Mouse (Mus musculus): ENCODE results near the gene Rorb. TPM values are rescaled to one million over a fixed set of nuclear protein-coding genes. Genes with fewer than 3 reads are reported as not detected.
A peak's percentile ranks its signal among the peaks of the same experiment; 100 is the strongest.

The Rorb gene
- polyA plus RNA-seq, 1 experiment from 2014 or later, result 0.48 TPM

DNA sequence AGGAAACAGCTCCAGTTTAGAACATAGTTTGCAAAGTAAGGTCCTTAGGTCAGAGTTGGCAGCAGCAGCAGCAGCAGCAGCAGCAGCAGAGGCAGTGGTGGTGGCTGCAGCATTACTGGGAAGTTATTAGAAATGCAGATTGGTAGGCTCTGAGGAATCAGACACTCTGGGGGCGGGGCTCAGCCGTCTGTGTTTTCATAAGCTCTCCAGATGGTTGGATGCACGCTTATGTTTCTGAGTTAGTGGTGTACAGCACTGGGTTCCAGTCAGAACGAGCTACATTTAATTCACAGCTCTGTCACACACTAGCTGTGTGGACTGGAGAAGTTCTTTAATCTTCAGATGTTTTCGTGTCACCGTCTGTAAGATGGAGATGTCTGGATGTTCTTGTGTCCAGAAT lies 105.9 kb downstream of the Rorb start:
- ATAC-seq (ENCODE audit: extremely low read depth, insufficient number of reproducible peaks, low FRiP score, low TSS enrichment), result no peak
- no peaks in the 10 kb centered on the region for H3K27me3 ChIP-seq (replicated peaks)
- no peak overlapping the region for H3K4me2 ChIP-seq
- H3K4me3 ChIP-seq, result no peak overlapping the region
- no peaks in the 10 kb centered on the region for H3K36me3 ChIP-seq
- H3K9me3 ChIP-seq, result no peaks in the 10 kb centered on the region
- H3K4me1 ChIP-seq, result no peaks in the 10 kb centered on the region
- H3K27ac ChIP-seq (replicated peaks), result no peak overlapping the region
- no peak overlapping the region for H3K9ac ChIP-seq
- WGBS, result 48% methylated on average over 6 of the region's 6 CpGs

DNA sequence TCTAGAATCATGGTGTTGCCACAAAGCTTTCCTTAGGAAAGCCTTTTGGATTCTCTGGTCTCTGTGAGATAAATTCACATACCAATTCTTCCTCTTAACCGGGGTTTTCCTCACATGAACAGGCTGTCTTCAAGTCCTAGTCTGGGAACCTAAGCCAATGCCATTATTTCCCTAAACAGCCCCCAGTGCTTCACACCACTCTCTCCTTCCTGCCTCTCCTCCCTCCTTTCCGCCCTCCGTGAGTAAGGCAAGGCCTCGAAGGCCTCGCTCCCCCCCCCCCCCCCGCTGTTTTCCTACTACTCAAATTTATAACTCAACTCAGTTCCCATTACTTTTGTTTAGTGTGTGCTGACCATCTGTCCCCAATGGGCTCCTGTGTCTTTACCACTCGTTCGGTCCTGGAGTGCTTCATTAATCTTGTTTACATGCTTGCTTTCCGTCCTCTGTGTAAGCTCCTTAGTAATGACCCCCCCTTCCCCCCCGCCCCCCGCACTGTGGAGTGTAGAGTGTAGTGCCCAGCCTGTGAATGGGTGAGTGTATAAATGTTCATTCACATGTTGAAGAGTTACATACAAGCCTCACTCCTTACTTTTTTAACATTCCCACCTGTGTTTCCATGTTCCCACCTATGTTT lies 106.9 kb downstream of the Rorb start:
- Histone ChIP-seq H3K36me3 (no peaks in the 10 kb centered on the region), H3K4me3 (no peak overlapping the region), H3K27ac (replicated peaks) (no peak overlapping the region), H3K4me2 (no peak overlapping the region), H3K4me1 (no peaks in the 10 kb centered on the region), H3K9me3 (no peaks in the 10 kb centered on the region), H3K9ac (no peak overlapping the region), H3K27me3 (replicated peaks) (no peaks in the 10 kb centered on the region)
- 67% methylated on average over 8 of the region's 11 CpGs for WGBS
- no peak for ATAC-seq (ENCODE audit: extremely low read depth, insufficient number of reproducible peaks, low FRiP score, low TSS enrichment)

DNA sequence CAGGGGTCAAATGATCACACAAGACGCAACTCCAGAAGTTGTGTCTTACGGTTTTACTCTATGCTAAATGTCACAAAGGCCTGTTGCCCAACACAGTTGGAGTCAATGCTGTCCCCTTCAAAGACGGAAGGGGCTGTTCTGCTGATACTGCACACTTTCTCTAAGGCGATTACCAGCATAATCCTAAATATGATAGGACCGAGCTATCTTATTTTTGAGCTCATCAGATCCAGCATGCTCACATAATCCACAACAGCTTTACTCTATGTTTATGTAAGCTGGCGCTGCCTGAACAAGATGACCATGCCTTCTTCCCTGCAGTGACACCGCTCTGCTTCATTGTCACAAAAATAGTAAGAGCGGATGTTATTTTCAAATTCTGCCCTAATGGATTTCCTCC lies 112.0 kb downstream of the Rorb start:
- no peak overlapping the region for H3K4me2 ChIP-seq
- H3K4me1 ChIP-seq, result no peaks in the 10 kb centered on the region
- no peaks in the 10 kb centered on the region for H3K27me3 ChIP-seq (replicated peaks)
- no peak for ATAC-seq (ENCODE audit: extremely low read depth, insufficient number of reproducible peaks, low FRiP score, low TSS enrichment)
- no peak overlapping the region for H3K9ac ChIP-seq
- no peak overlapping the region for H3K4me3 ChIP-seq
- H3K36me3 ChIP-seq, result no peaks in the 10 kb centered on the region
- H3K9me3 ChIP-seq, result no peaks in the 10 kb centered on the region
- 82% methylated on average over 8 of the region's 8 CpGs for WGBS
- H3K27ac ChIP-seq (replicated peaks), result no peak overlapping the region

DNA sequence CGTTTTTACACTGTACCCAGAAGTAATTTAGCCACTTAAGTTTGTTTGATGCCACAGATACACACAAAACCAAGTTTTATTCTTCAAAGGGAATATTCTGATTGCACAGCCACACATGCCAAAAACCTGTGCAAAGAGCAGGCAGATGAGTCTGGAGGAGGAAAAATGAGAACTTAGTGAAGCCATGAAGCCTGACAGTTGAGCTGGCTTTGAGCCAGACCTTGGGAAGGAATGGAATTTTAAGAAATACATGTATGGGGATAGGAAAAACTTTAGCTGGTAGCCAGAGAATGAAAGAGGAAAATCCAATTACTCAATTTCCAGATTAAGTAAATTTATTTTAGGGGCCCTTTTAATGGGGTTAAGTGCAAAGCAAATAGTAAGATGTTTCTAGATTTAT lies 113.3 kb downstream of the Rorb start:
- WGBS, result 60% methylated on average over 1 of the region's 1 CpGs
- H3K27me3 ChIP-seq (replicated peaks), result no peaks in the 10 kb centered on the region
- no peaks in the 10 kb centered on the region for H3K36me3 ChIP-seq
- H3K27ac ChIP-seq (replicated peaks), result no peak overlapping the region
- H3K4me2 ChIP-seq, result no peak overlapping the region
- no peaks in the 10 kb centered on the region for H3K4me1 ChIP-seq
- H3K9ac ChIP-seq, result no peak overlapping the region
- no peak overlapping the region for H3K4me3 ChIP-seq
- ATAC-seq (ENCODE audit: extremely low read depth, insufficient number of reproducible peaks, low FRiP score, low TSS enrichment), result no peak
- H3K9me3 ChIP-seq, result no peaks in the 10 kb centered on the region

DNA sequence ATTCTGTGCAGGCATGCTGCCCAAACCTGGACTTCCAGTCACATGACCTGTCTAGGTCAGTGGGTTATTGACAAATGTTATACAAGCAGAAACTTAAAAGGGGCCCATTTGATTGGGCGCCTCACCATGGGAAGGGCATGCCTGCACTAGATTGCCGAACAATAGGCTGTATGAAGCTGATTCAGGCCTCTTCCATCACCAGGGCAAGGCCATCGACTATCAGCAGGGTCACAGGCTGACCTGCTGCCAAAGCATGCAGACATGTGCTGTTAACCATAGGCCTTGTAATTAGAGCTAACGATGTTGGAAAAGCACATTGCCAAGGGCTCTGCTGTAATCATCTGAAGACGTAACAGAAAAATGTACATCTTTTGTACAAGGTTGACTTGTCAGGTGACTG lies 131.0 kb downstream of the Rorb start:
- H3K9me3 ChIP-seq, result no peaks in the 10 kb centered on the region
- no peak for ATAC-seq (ENCODE audit: extremely low read depth, insufficient number of reproducible peaks, low FRiP score, low TSS enrichment)
- H3K4me1 ChIP-seq, result no peaks in the 10 kb centered on the region
- H3K27ac ChIP-seq (replicated peaks), result no peak overlapping the region
- H3K36me3 ChIP-seq, result no peaks in the 10 kb centered on the region
- H3K9ac ChIP-seq, result no peak overlapping the region
- H3K4me3 ChIP-seq, result no peak overlapping the region
- H3K27me3 ChIP-seq (replicated peaks), result no peaks in the 10 kb centered on the region
- no peak overlapping the region for H3K4me2 ChIP-seq
- WGBS, result 76% methylated on average over 5 of the region's 5 CpGs

DNA sequence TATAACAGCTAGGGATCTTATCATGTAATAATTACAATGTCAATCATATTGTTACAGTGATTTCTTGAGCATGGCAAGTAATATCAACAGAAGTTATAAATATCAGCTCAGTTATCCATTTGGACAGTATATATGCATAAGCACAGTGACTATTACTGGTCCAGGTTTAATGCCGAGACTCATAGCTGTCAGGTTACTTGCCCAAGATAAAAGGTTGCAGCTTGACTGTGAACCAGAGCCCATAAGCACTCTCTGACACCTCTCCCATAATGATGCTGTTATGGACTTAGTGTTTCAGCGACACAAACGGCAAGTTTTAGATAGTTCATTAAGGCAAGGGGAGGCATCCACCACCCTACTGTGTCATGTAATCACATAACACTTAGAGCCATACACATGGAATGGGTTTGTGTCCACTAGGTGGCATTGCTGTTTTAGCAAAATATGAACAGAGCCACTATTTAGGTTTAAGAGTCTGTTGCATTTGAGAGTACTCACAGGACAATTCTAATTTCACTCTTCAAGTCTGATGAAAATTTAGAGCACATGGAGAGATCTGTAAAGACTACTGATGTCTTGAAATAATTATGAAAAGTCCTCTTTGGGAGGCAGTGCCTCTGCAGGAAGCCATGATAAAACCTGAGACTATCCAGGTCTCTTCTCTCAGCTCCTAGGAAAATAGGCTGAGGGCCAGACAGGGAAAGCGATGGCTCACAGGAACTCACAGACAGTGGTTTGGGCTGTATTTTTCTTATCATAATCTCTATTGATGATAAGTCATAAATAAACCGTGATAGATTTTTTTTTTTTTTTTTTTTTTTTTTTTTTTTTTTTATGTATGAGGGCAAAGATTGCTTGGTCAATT lies 136.0 kb downstream of the Rorb start:
- no peaks in the 10 kb centered on the region for H3K27me3 ChIP-seq (replicated peaks)
- 42% methylated on average over 5 of the region's 5 CpGs for WGBS
- H3K36me3 ChIP-seq, result no peaks in the 10 kb centered on the region
- H3K27ac ChIP-seq (replicated peaks), result no peak overlapping the region
- no peaks in the 10 kb centered on the region for H3K9me3 ChIP-seq
- ATAC-seq (ENCODE audit: extremely low read depth, insufficient number of reproducible peaks, low FRiP score, low TSS enrichment), result no peak
- no peaks in the 10 kb centered on the region for H3K4me1 ChIP-seq
- no peak overlapping the region for H3K4me2 ChIP-seq
- H3K4me3 ChIP-seq, result no peak overlapping the region
- no peak overlapping the region for H3K9ac ChIP-seq

DNA sequence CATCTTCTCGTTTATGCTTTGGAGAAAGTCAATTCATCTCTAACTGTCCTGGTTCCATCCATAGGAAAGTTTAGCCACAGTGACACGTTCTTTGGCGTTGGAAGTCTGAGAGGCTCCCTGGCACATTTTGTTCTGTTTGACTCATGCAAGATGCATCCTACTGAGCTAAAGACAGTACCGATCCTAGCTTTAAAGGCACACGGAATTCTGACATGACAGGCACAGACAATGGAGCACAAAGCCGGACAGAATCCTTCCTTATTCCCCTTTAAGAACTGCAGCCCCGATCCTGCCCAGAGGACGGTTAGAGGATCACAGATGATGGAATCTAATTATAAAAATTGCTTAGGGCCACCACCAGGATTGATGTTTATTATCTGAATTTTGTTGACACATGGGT lies 141.6 kb downstream of the Rorb start:
- no peaks in the 10 kb centered on the region for H3K36me3 ChIP-seq
- no peaks in the 10 kb centered on the region for H3K27me3 ChIP-seq (replicated peaks)
- no peak overlapping the region for H3K9ac ChIP-seq
- ATAC-seq (ENCODE audit: extremely low read depth, insufficient number of reproducible peaks, low FRiP score, low TSS enrichment), result no peak
- no peak overlapping the region for H3K4me3 ChIP-seq
- WGBS, result 78% methylated on average over 8 of the region's 8 CpGs
- peaks cover 8% of the 10 kb centered on the region; the same call in 1 of the 2 replicates for H3K4me1 ChIP-seq
- H3K9me3 ChIP-seq, result no peaks in the 10 kb centered on the region
- no peak overlapping the region for H3K4me2 ChIP-seq
- H3K27ac ChIP-seq (replicated peaks), result no peak overlapping the region

DNA sequence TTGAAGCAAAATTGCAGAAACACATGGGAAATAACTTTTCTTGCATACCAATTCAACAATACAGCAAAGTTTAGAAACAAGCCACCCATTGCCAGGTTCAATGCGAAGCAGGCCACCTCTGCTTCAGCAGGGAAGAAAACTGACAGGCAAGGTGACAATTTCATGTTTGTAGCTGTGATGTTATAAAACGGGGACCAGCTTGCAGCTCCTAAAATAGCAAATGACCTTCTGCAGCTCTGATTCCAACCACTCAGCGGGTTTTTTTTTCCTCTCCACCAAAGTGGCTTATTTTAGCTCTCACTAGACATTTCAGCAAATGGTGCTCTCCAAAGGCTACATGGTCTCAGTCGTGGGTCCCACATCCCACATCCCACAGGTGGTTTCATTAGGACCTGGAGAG lies 143.7 kb downstream of the Rorb start:
- WGBS, result 40% methylated on average over 4 of the region's 4 CpGs
- Histone ChIP-seq H3K27me3 (replicated peaks) (no peaks in the 10 kb centered on the region), H3K27ac (replicated peaks) (peak overlapping the region; percentile 51), H3K4me2 (peak overlapping the region; percentile 10; the same call in 1 of the 2 replicates), H3K9ac (no peak overlapping the region), H3K4me3 (no peak overlapping the region), H3K36me3 (no peaks in the 10 kb centered on the region), H3K9me3 (no peaks in the 10 kb centered on the region), H3K4me1 (peaks cover 8% of the 10 kb centered on the region; the same call in 1 of the 2 replicates)
- no peak for ATAC-seq (ENCODE audit: extremely low read depth, insufficient number of reproducible peaks, low FRiP score, low TSS enrichment)

DNA sequence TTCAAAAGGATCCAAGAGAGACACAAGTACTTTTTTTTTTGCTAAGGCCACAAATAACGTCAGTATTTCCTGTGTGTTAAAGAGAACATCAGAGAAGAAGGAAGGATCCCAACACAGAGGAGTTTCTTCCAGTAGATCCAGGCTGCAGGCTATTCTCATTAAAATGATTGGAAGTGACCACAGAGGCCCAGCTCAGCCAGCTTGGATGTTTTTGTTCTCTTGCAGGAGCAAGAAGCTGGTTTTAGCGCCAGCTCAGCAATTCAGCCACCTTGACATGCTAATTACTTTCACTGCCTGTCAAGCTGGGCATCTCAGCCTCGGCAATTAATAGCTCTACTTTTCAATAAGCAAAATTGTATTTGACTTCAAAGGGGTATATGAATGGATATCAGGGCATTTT lies 151.1 kb downstream of the Rorb start:
- no peaks in the 10 kb centered on the region for H3K36me3 ChIP-seq
- WGBS, result 27% methylated on average over 3 of the region's 3 CpGs
- H3K9ac ChIP-seq, result no peak overlapping the region
- no peak overlapping the region for H3K27ac ChIP-seq (replicated peaks)
- H3K4me1 ChIP-seq, result no peaks in the 10 kb centered on the region
- no peak overlapping the region for H3K4me3 ChIP-seq
- ATAC-seq (ENCODE audit: extremely low read depth, insufficient number of reproducible peaks, low FRiP score, low TSS enrichment), result no peak
- no peak overlapping the region for H3K4me2 ChIP-seq
- H3K9me3 ChIP-seq, result no peaks in the 10 kb centered on the region
- no peaks in the 10 kb centered on the region for H3K27me3 ChIP-seq (replicated peaks)

DNA sequence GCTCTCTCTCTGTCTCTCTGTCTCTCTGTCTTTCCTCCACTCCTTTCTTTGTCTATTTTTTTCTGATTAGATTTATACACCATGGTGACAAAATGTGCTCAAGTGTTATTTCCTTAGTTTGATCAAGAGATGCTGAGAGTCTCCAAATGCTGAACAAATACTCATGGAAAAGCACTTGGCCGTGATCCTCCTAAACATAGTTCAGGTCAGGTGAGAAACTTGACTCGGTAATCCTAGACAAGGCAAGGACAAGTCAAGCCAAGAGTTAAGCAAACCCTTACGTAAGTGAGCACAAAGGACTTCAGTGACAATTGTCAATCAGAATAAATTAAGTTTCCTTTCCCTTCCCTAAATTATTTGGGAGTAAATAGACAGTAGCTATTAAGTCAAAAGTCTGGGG lies 158.2 kb downstream of the Rorb start:
- Histone ChIP-seq H3K4me1 (no peaks in the 10 kb centered on the region), H3K36me3 (no peaks in the 10 kb centered on the region), H3K27ac (replicated peaks) (no peak overlapping the region), H3K9me3 (no peaks in the 10 kb centered on the region), H3K9ac (no peak overlapping the region), H3K4me3 (no peak overlapping the region), H3K4me2 (no peak overlapping the region), H3K27me3 (replicated peaks) (no peaks in the 10 kb centered on the region)
- no peak for ATAC-seq (ENCODE audit: extremely low read depth, insufficient number of reproducible peaks, low FRiP score, low TSS enrichment)
- WGBS, result 79% methylated on average over 3 of the region's 3 CpGs

DNA sequence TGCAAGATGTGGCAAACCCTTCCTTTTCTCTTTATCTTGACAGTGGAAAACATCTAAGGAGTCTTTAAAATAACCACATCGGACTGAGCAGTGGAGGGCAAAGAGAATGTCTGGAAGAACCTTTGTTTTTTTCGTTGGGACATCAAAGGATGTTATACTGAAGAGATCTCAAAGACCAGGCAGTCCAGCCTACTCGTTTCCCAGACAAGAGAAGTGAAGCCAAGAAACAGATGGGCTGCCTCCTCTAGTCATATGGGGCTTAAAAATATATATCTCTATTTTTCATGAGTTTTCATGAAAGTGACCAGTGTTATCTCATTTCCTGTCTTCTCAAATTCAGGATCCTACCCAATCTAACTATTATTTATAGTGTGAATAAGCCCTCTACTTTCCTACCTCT lies 163.8 kb downstream of the Rorb start:
- no peaks in the 10 kb centered on the region for H3K9me3 ChIP-seq
- no peak overlapping the region for H3K9ac ChIP-seq
- no peaks in the 10 kb centered on the region for H3K4me1 ChIP-seq
- no peaks in the 10 kb centered on the region for H3K27me3 ChIP-seq (replicated peaks)
- no peaks in the 10 kb centered on the region for H3K36me3 ChIP-seq
- no peak overlapping the region for H3K4me2 ChIP-seq
- no peak overlapping the region for H3K27ac ChIP-seq (replicated peaks)
- no peak for ATAC-seq (ENCODE audit: extremely low read depth, insufficient number of reproducible peaks, low FRiP score, low TSS enrichment)
- no peak overlapping the region for H3K4me3 ChIP-seq
- 58% methylated on average over 3 of the region's 3 CpGs for WGBS

DNA sequence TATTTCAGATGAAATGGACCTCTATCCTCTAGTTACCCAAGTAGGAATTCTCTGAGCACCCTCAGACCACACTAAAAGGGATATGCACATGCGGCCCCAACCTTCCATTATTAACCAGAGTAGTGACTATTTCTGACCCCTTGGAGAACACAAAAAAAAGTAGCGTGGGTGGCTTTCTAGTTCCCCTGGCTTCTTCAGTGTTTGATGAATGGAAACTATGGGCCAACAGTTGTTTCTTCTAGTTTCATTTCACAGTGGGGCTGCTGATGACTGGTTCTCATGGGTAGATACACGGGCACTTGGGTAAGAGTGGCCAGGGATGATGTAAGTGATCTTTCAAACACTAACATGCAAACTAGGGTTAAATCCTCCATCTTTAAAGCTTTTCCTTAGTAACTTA lies 165.7 kb downstream of the Rorb start:
- ATAC-seq (ENCODE audit: extremely low read depth, insufficient number of reproducible peaks, low FRiP score, low TSS enrichment), result no peak
- no peaks in the 10 kb centered on the region for H3K36me3 ChIP-seq
- H3K27ac ChIP-seq (replicated peaks), result no peak overlapping the region
- no peak overlapping the region for H3K9ac ChIP-seq
- no peaks in the 10 kb centered on the region for H3K4me1 ChIP-seq
- H3K27me3 ChIP-seq (replicated peaks), result no peaks in the 10 kb centered on the region
- H3K4me3 ChIP-seq, result no peak overlapping the region
- H3K4me2 ChIP-seq, result no peak overlapping the region
- WGBS, result 80% methylated on average over 3 of the region's 3 CpGs
- H3K9me3 ChIP-seq, result no peaks in the 10 kb centered on the region
